Mouse (Mus musculus): ENCODE measurements at regions not wholly inside any gene's neighbourhood (a gene's known extent, or its start where the extent isn't known, plus 50 kb on each side); places are given as distances from the start of the nearest gene placed in this dataset.

GRCm38 (mm10) chr1:57607026-57607425 lies 166.9 kb upstream of the Spats2l start:
- no peak for TF ChIP-seq CTCF (IDR thresholded peaks at IDR 0.05; ENCODE audit: low read depth, low read length)
- TF ChIP-seq POLR2A (IDR thresholded peaks at IDR 0.05; ENCODE audit: insufficient read depth, low read length) = no peak
- TF ChIP-seq EP300 (IDR thresholded peaks at IDR 0.05; ENCODE audit: insufficient read depth, low read depth, low read length) = 0 out of 2 replicates have a peak, but pooled peaks have one; percentile 43
